Mouse (Mus musculus) liver, embryonic 14.5 days (tissue): ENCODE results near the gene Jph3. TPM values are rescaled to one million over a fixed set of nuclear protein-coding genes. Genes with fewer than 3 reads are reported as not detected.
A peak's percentile ranks its signal among the peaks of the same experiment; 100 is the strongest.

ENCODE experiments used
- ATAC-seq: fragments of 200-750 bp; cut with Nextera tagmentation; 2 replicates; pipeline ENCODE4 v1.8.0; 2017; ENCODE audit warnings: moderate number of reproducible peaks, mild to moderate bottlenecking, moderate library complexity; ENCODE audit not compliant: insufficient read depth
- DNase-seq, 3 experiments: peaks; one replicate each; pipeline ENCODE4 v3.0.0-alpha.2; 2012 to 2013; ENCODE audit warnings: low read depth in 3 of 3, low spot score in 3 of 3
- H3K27ac ChIP-seq: fragments of 300-500 bp; sonication (generic); 2 replicates; pipeline ENCODE4 v1.5.1; 2014; ENCODE audit warnings: moderate library complexity, mild to moderate bottlenecking, control low read depth, inconsistent platforms
- H3K27me3 ChIP-seq: fragments of 300-500 bp; sonication (generic); 2 replicates; pipeline ENCODE4 v1.6.1; 2014; ENCODE audit warnings: mild to moderate bottlenecking, low read length, moderate library complexity; ENCODE audit not compliant: control insufficient read depth, insufficient read depth
- H3K36me3 ChIP-seq: fragments of 300-500 bp; sonication (generic); replicated peaks from 2 replicates; pipeline ENCODE4 v1.6.1; 2014; ENCODE audit warnings: low read depth; ENCODE audit not compliant: control insufficient read depth, insufficient read depth
- H3K4me1 ChIP-seq, 2 experiments: fragments of 200-500 bp in 1 of 2; fragments of 300-500 bp in 1 of 2; sonication (generic) in 1 of 2; replicated peaks; 2 replicates each; pipeline ENCODE4 v1.6.1; 2012 to 2014; ENCODE audit warnings: antibody characterized with exemption in 1 of 2, inconsistent platforms in 1 of 2, low read length in 1 of 2; ENCODE audit not compliant: control insufficient read depth in 2 of 2, insufficient read depth in 2 of 2
- H3K4me2 ChIP-seq: fragments of 300-500 bp; sonication (generic); 2 replicates; pipeline ENCODE4 v1.6.1; 2014; ENCODE audit warnings: low read depth, mild to moderate bottlenecking, control low read depth, moderate library complexity
- H3K4me3 ChIP-seq, 2 experiments: fragments of 200-500 bp in 1 of 2; fragments of 300-500 bp in 1 of 2; sonication (generic) in 1 of 2; 2 replicates each; pipeline ENCODE4 v1.5.1; 2012 to 2014; ENCODE audit warnings: low read depth in 2 of 2, low read length in 2 of 2, mild to moderate bottlenecking in 2 of 2, control low read depth in 1 of 2, inconsistent platforms in 1 of 2, moderate library complexity in 1 of 2; ENCODE audit not compliant: insufficient read depth in 1 of 2
- H3K9ac ChIP-seq: fragments of 300-500 bp; sonication (generic); replicated peaks from 2 replicates; pipeline ENCODE4 v1.6.1; 2014; ENCODE audit warnings: mild to moderate bottlenecking, control low read depth, moderate library complexity
- H3K9me3 ChIP-seq: fragments of 300-500 bp; sonication (generic); 2 replicates; pipeline ENCODE4 v1.6.1; 2016; ENCODE audit warnings: low read length, mixed read lengths; ENCODE audit not compliant: control insufficient read depth
- CTCF ChIP-seq: IDR thresholded peaks from 2 replicates; pipeline ENCODE4 v1.5.1; 2016; ENCODE audit warnings: antibody characterized with exemption, low read depth, control low read depth
- EP300 ChIP-seq: IDR thresholded peaks from 2 replicates; pipeline ENCODE4 v1.6.1; 2016; ENCODE audit warnings: antibody characterized with exemption, low read depth
- WGBS: fragments of 180-500 bp; shearing (Covaris S2); extraction: QIAGEN DNeasy Blood & Tissue Kit; methylation state at CpG from one replicate; pipeline ENCODE4 v1.1.7; 2014; ENCODE audit not compliant: insufficient replicate concordance; 5-methylcytosine and 5-hydroxymethylcytosine counted together
- polyA plus RNA-seq, 2 experiments: library from polyadenylated mRNA; depleted of rRNA in 1 of 2; stranded (reverse) in 1 of 2; unstranded in 1 of 2; fragments of >200 nt; fragmentation: Nextera tagmentation in 1 of 2; extraction: Ambion mirVana in 1 of 2; gene quantifications; 2 replicates each; pipeline versions ENCODE4 v1.2.1 to v1.2.3; 2012 to 2014

Gene Jph3
- polyA plus RNA-seq, 2 experiments = not detected

- 53% methylated on average over 4 of the region's 4 CpGs for WGBS
- Histone ChIP-seq H3K9ac (no peak overlapping the region), H3K9me3 (no peaks in the 10 kb centered on the region), H3K27me3 (peaks cover 43% of the 10 kb centered on the region), H3K27ac (no peak overlapping the region), H3K4me2 (no peak overlapping the region), H3K36me3 (no peaks in the 10 kb centered on the region), H3K4me3 (no peak overlapping the region), H3K4me1 (no peaks in the 10 kb centered on the region)
- no peak for ATAC-seq
- TF ChIP-seq CTCF (no peak), EP300 (no peak)
- DNase-seq = no peak
Observed at GRCm38 (mm10) chr8:121732334-121732665, 2.9 kb downstream of the Jph3 start.

GRCm38 (mm10) chr8:121734262-121734661 lies 4.8 kb downstream of the Jph3 start:
- Histone ChIP-seq H3K4me1 (no peaks in the 10 kb centered on the region), H3K9me3 (no peaks in the 10 kb centered on the region), H3K9ac (no peak overlapping the region), H3K36me3 (no peaks in the 10 kb centered on the region), H3K4me2 (no peak overlapping the region), H3K4me3 (no peak overlapping the region), H3K27me3 (peaks cover 32% of the 10 kb centered on the region), H3K27ac (no peak overlapping the region)
- DNase-seq (no peak), ATAC-seq (no peak)
- WGBS = 67% methylated on average over 16 of the region's 16 CpGs
- TF ChIP-seq EP300 (no peak), CTCF (no peak)

- Histone ChIP-seq H3K27me3 (peaks cover 12% of the 10 kb centered on the region), H3K9ac (no peak overlapping the region), H3K27ac (no peak overlapping the region), H3K4me3 (no peak overlapping the region), H3K4me1 (no peaks in the 10 kb centered on the region), H3K4me2 (no peak overlapping the region), H3K36me3 (no peaks in the 10 kb centered on the region), H3K9me3 (no peaks in the 10 kb centered on the region)
- 12% methylated on average over 7 of the region's 7 CpGs for WGBS
- TF ChIP-seq CTCF (no peak), EP300 (no peak)
- DNase-seq = peak; percentile 14 to 19 (median 17)
- ATAC-seq = no peak
Observed at GRCm38 (mm10) chr8:121736236-121736635, 6.8 kb downstream of the Jph3 start.

GRCm38 (mm10) chr8:121740721-121741120 lies 11.3 kb downstream of the Jph3 start:
- Histone ChIP-seq H3K4me2 (no peak overlapping the region), H3K27me3 (no peaks in the 10 kb centered on the region), H3K9ac (no peak overlapping the region), H3K4me1 (no peaks in the 10 kb centered on the region), H3K9me3 (no peaks in the 10 kb centered on the region), H3K27ac (no peak overlapping the region), H3K36me3 (no peaks in the 10 kb centered on the region), H3K4me3 (no peak overlapping the region)
- TF ChIP-seq CTCF (no peak), EP300 (no peak)
- ATAC-seq = no peak
- WGBS = 74% methylated on average over 10 of the region's 10 CpGs
- DNase-seq = no peak

- WGBS = 60% methylated on average over 9 of the region's 9 CpGs
- Histone ChIP-seq H3K9ac (no peak overlapping the region), H3K9me3 (no peaks in the 10 kb centered on the region), H3K27ac (no peak overlapping the region), H3K36me3 (no peaks in the 10 kb centered on the region), H3K27me3 (no peaks in the 10 kb centered on the region), H3K4me3 (no peak overlapping the region), H3K4me1 (no peaks in the 10 kb centered on the region), H3K4me2 (no peak overlapping the region)
- ATAC-seq (no peak), DNase-seq (no peak)
- TF ChIP-seq CTCF = no peak
- TF ChIP-seq EP300 = no peak
Observed at GRCm38 (mm10) chr8:121749501-121749900, 20.1 kb downstream of the Jph3 start.
